Mouse (Mus musculus) liver, embryonic 14.5 days (tissue): ENCODE measurements at regions not wholly inside any gene's neighbourhood (a gene's known extent, or its start where the extent isn't known, plus 50 kb on each side); places are given as distances from the start of the nearest gene placed in this dataset.

ENCODE experiments used
- ATAC-seq: fragments of 200-750 bp; cut with Nextera tagmentation; 2 replicates; pipeline ENCODE4 v1.8.0; 2017; ENCODE audit warnings: moderate number of reproducible peaks, mild to moderate bottlenecking, moderate library complexity; ENCODE audit not compliant: insufficient read depth
- DNase-seq, 3 experiments: peaks; one replicate each; pipeline ENCODE4 v3.0.0-alpha.2; 2012 to 2013; ENCODE audit warnings: low read depth in 3 of 3, low spot score in 3 of 3
- H3K27ac ChIP-seq: fragments of 300-500 bp; sonication (generic); 2 replicates; pipeline ENCODE4 v1.5.1; 2014; ENCODE audit warnings: moderate library complexity, mild to moderate bottlenecking, control low read depth, inconsistent platforms
- H3K27me3 ChIP-seq: fragments of 300-500 bp; sonication (generic); 2 replicates; pipeline ENCODE4 v1.6.1; 2014; ENCODE audit warnings: mild to moderate bottlenecking, low read length, moderate library complexity; ENCODE audit not compliant: control insufficient read depth, insufficient read depth
- H3K36me3 ChIP-seq: fragments of 300-500 bp; sonication (generic); replicated peaks from 2 replicates; pipeline ENCODE4 v1.6.1; 2014; ENCODE audit warnings: low read depth; ENCODE audit not compliant: control insufficient read depth, insufficient read depth
- H3K4me1 ChIP-seq, 2 experiments: fragments of 200-500 bp in 1 of 2; fragments of 300-500 bp in 1 of 2; sonication (generic) in 1 of 2; replicated peaks; 2 replicates each; pipeline ENCODE4 v1.6.1; 2012 to 2014; ENCODE audit warnings: antibody characterized with exemption in 1 of 2, inconsistent platforms in 1 of 2, low read length in 1 of 2; ENCODE audit not compliant: control insufficient read depth in 2 of 2, insufficient read depth in 2 of 2
- H3K4me2 ChIP-seq: fragments of 300-500 bp; sonication (generic); 2 replicates; pipeline ENCODE4 v1.6.1; 2014; ENCODE audit warnings: low read depth, mild to moderate bottlenecking, control low read depth, moderate library complexity
- H3K4me3 ChIP-seq, 2 experiments: fragments of 200-500 bp in 1 of 2; fragments of 300-500 bp in 1 of 2; sonication (generic) in 1 of 2; 2 replicates each; pipeline ENCODE4 v1.5.1; 2012 to 2014; ENCODE audit warnings: low read depth in 2 of 2, low read length in 2 of 2, mild to moderate bottlenecking in 2 of 2, control low read depth in 1 of 2, inconsistent platforms in 1 of 2, moderate library complexity in 1 of 2; ENCODE audit not compliant: insufficient read depth in 1 of 2
- H3K9ac ChIP-seq: fragments of 300-500 bp; sonication (generic); replicated peaks from 2 replicates; pipeline ENCODE4 v1.6.1; 2014; ENCODE audit warnings: mild to moderate bottlenecking, control low read depth, moderate library complexity
- H3K9me3 ChIP-seq: fragments of 300-500 bp; sonication (generic); 2 replicates; pipeline ENCODE4 v1.6.1; 2016; ENCODE audit warnings: low read length, mixed read lengths; ENCODE audit not compliant: control insufficient read depth
- CTCF ChIP-seq: IDR thresholded peaks from 2 replicates; pipeline ENCODE4 v1.5.1; 2016; ENCODE audit warnings: antibody characterized with exemption, low read depth, control low read depth
- EP300 ChIP-seq: IDR thresholded peaks from 2 replicates; pipeline ENCODE4 v1.6.1; 2016; ENCODE audit warnings: antibody characterized with exemption, low read depth
- WGBS: fragments of 180-500 bp; shearing (Covaris S2); extraction: QIAGEN DNeasy Blood & Tissue Kit; methylation state at CpG from one replicate; pipeline ENCODE4 v1.1.7; 2014; ENCODE audit not compliant: insufficient replicate concordance; 5-methylcytosine and 5-hydroxymethylcytosine counted together

- Histone ChIP-seq H3K4me2 (no peak overlapping the region), H3K9ac (no peak overlapping the region), H3K27ac (no peak overlapping the region), H3K4me3 (no peak overlapping the region), H3K4me1 (no peaks in the 10 kb centered on the region), H3K9me3 (no peaks in the 10 kb centered on the region), H3K27me3 (no peaks in the 10 kb centered on the region), H3K36me3 (no peaks in the 10 kb centered on the region)
- 40% methylated on average over 9 of the region's 9 CpGs for WGBS
- TF ChIP-seq EP300 (no peak), CTCF (no peak)
- DNase-seq (no peak), ATAC-seq (no peak)
Observed at GRCm38 (mm10) chr1:177568056-177568816, 126.1 kb downstream of the Zbtb18 start.

- Histone ChIP-seq H3K4me1 (no peaks in the 10 kb centered on the region), H3K27me3 (no peaks in the 10 kb centered on the region), H3K9ac (no peak overlapping the region), H3K27ac (no peak overlapping the region), H3K4me2 (no peak overlapping the region), H3K4me3 (no peak overlapping the region), H3K36me3 (no peaks in the 10 kb centered on the region), H3K9me3 (no peaks in the 10 kb centered on the region)
- ATAC-seq: no peak
- no peak for DNase-seq
- WGBS: 50% methylated on average over 6 of the region's 6 CpGs
- no peak for TF ChIP-seq EP300
- no peak for TF ChIP-seq CTCF
Observed at GRCm38 (mm10) chr1:177569572-177569971, 127.4 kb downstream of the Zbtb18 start.

- DNase-seq (no peak), ATAC-seq (no peak)
- no peak for TF ChIP-seq EP300
- H3K4me2 ChIP-seq: no peak overlapping the region
- no peaks in the 10 kb centered on the region for H3K9me3 ChIP-seq
- WGBS: 69% methylated on average over 17 of the region's 17 CpGs
- no peaks in the 10 kb centered on the region for H3K27me3 ChIP-seq
- no peak overlapping the region for H3K27ac ChIP-seq
- H3K4me3 ChIP-seq: no peak overlapping the region
- no peaks in the 10 kb centered on the region for H3K36me3 ChIP-seq
- no peaks in the 10 kb centered on the region for H3K4me1 ChIP-seq
- no peak overlapping the region for H3K9ac ChIP-seq
Observed at GRCm38 (mm10) chr1:177573017-177573725, 131.0 kb downstream of the Zbtb18 start.

- ATAC-seq: no peak
- Histone ChIP-seq H3K27ac (no peak overlapping the region), H3K9me3 (no peaks in the 10 kb centered on the region), H3K4me2 (no peak overlapping the region), H3K27me3 (no peaks in the 10 kb centered on the region), H3K4me3 (no peak overlapping the region), H3K36me3 (no peaks in the 10 kb centered on the region), H3K4me1 (no peaks in the 10 kb centered on the region), H3K9ac (no peak overlapping the region)
- 60% methylated on average over 4 of the region's 4 CpGs for WGBS
- no peak for DNase-seq
- TF ChIP-seq CTCF: no peak
- no peak for TF ChIP-seq EP300
Observed at GRCm38 (mm10) chr1:177573781-177574180, 131.6 kb downstream of the Zbtb18 start.

- H3K9ac ChIP-seq: no peak overlapping the region
- 63% methylated on average over 7 of the region's 7 CpGs for WGBS
- ATAC-seq: no peak
- H3K4me3 ChIP-seq: no peak overlapping the region
- no peaks in the 10 kb centered on the region for H3K4me1 ChIP-seq
- no peak overlapping the region for H3K4me2 ChIP-seq
- H3K27ac ChIP-seq: no peak overlapping the region
- TF ChIP-seq EP300 (no peak), CTCF (no peak)
- DNase-seq: no peak
- no peaks in the 10 kb centered on the region for H3K9me3 ChIP-seq
- H3K36me3 ChIP-seq: no peaks in the 10 kb centered on the region
- H3K27me3 ChIP-seq: no peaks in the 10 kb centered on the region
Observed at GRCm38 (mm10) chr1:177574312-177574711, 132.2 kb downstream of the Zbtb18 start.
